Mouse (Mus musculus) limb, embryonic 10.5 days (tissue): Measurements from ENCODE around the gene Klhl29. TPM values are rescaled to one million over a fixed set of nuclear protein-coding genes. Genes with fewer than 3 reads are reported as not detected.

Experiments
- DNase-seq: peaks from one replicate; pipeline ENCODE4 v3.0.0-alpha.2; 2017; ENCODE audit warnings: low spot score
- H3K27ac ChIP-seq: fragments of 300-500 bp; sonication (generic); 2 replicates; pipeline ENCODE4 v1.5.1; 2016; ENCODE audit warnings: mild to moderate bottlenecking
- H3K27me3 ChIP-seq: fragments of 300-500 bp; sonication (generic); 2 replicates; pipeline ENCODE4 v1.6.1; 2016; ENCODE audit warnings: low read depth, mild to moderate bottlenecking; ENCODE audit not compliant: poor library complexity, severe bottlenecking
- H3K36me3 ChIP-seq: fragments of 300-500 bp; sonication (generic); 2 replicates; pipeline ENCODE4 v1.6.1; 2016; ENCODE audit warnings: mild to moderate bottlenecking, moderate library complexity
- H3K4me1 ChIP-seq: fragments of 300-500 bp; sonication (generic); 2 replicates; pipeline ENCODE4 v1.6.1; 2016
- H3K4me3 ChIP-seq: fragments of 300-500 bp; sonication (generic); 2 replicates; pipeline ENCODE4 v1.5.1; 2016; ENCODE audit warnings: mild to moderate bottlenecking, moderate library complexity
- H3K9me3 ChIP-seq: fragments of 300-500 bp; sonication (generic); replicated peaks from 2 replicates; pipeline ENCODE4 v1.6.1; 2016; ENCODE audit warnings: mild to moderate bottlenecking
- WGBS: fragments of 180-500 bp; shearing (Covaris S2); methylation state at CpG from one replicate; pipeline ENCODE4 v1.1.7; 2016; 5-methylcytosine and 5-hydroxymethylcytosine counted together
- polyA plus RNA-seq: library from polyadenylated mRNA; unstranded; fragments of >200 nt; fragmentation: Nextera tagmentation; extraction: Ambion mirVana; gene quantifications from 2 replicates; pipeline ENCODE4 v1.2.1, GENCODE M21; 2016

The Klhl29 gene
- polyA plus RNA-seq, 1 experiment from 2014 or later = 1.4 TPM

- Histone ChIP-seq H3K27ac (no peak overlapping the region), H3K9me3 (no peaks in the 10 kb centered on the region), H3K4me3 (no peak overlapping the region), H3K36me3 (no peaks in the 10 kb centered on the region), H3K4me1 (peaks cover 73% of the 10 kb centered on the region), H3K27me3 (no peaks in the 10 kb centered on the region)
- DNase-seq = no peak
- 88% methylated on average over 8 of the region's 8 CpGs for WGBS
These were observed 132.7 kb downstream of the Klhl29 start for GRCm38 (mm10) chr12:5242551-5243330.

GRCm38 (mm10) chr12:5239451-5240245 is 135.8 kb downstream of the Klhl29 start:
- peak overlapping the region; percentile 70 for H3K27ac ChIP-seq
- no peaks in the 10 kb centered on the region for H3K9me3 ChIP-seq
- WGBS = 41% methylated on average over 17 of the region's 17 CpGs

GRCm38 (mm10) chr12:5237078-5237477 is 138.4 kb downstream of the Klhl29 start:
- Histone ChIP-seq H3K4me3 (no peak overlapping the region), H3K4me1 (peaks cover 40% of the 10 kb centered on the region), H3K9me3 (no peaks in the 10 kb centered on the region), H3K36me3 (no peaks in the 10 kb centered on the region), H3K27ac (no peak overlapping the region), H3K27me3 (no peaks in the 10 kb centered on the region)
- 88% methylated on average over 5 of the region's 5 CpGs for WGBS
- DNase-seq = no peak

More at GRCm38 (mm10) chr12:5239451-5240245, 135.8 kb downstream of the Klhl29 start:
- Histone ChIP-seq H3K36me3 (no peaks in the 10 kb centered on the region), H3K4me1 (peaks cover 51% of the 10 kb centered on the region), H3K27me3 (no peaks in the 10 kb centered on the region), H3K4me3 (no peak overlapping the region)
- DNase-seq = peak; percentile 49

GRCm38 (mm10) chr12:5235596-5235995 is 139.9 kb downstream of the Klhl29 start:
- H3K36me3 ChIP-seq = no peaks in the 10 kb centered on the region
- 90% methylated on average over 12 of the region's 12 CpGs for WGBS
- H3K4me1 ChIP-seq = peaks cover 38% of the 10 kb centered on the region
- no peak for DNase-seq
- no peak overlapping the region for H3K27ac ChIP-seq
- no peaks in the 10 kb centered on the region for H3K9me3 ChIP-seq
- no peak overlapping the region for H3K4me3 ChIP-seq
- H3K27me3 ChIP-seq = no peaks in the 10 kb centered on the region

- H3K27ac ChIP-seq = no peak overlapping the region
- peaks cover 15% of the 10 kb centered on the region for H3K4me1 ChIP-seq
- no peaks in the 10 kb centered on the region for H3K27me3 ChIP-seq
- no peaks in the 10 kb centered on the region for H3K36me3 ChIP-seq
- H3K4me3 ChIP-seq = no peak overlapping the region
- WGBS = 92% methylated on average over 5 of the region's 5 CpGs
- H3K9me3 ChIP-seq = no peaks in the 10 kb centered on the region
- no peak for DNase-seq
These were observed 145.0 kb downstream of the Klhl29 start for GRCm38 (mm10) chr12:5230504-5230903.

- no peaks in the 10 kb centered on the region for H3K27me3 ChIP-seq
- peaks cover 13% of the 10 kb centered on the region for H3K4me1 ChIP-seq
- H3K9me3 ChIP-seq = no peaks in the 10 kb centered on the region
- H3K27ac ChIP-seq = peak overlapping the region; percentile 37; the same call in 1 of the 2 replicates
- WGBS = 65% methylated on average over 14 of the region's 14 CpGs
- DNase-seq = no peak
- no peaks in the 10 kb centered on the region for H3K36me3 ChIP-seq
- no peak overlapping the region for H3K4me3 ChIP-seq
These were observed 148.5 kb downstream of the Klhl29 start for GRCm38 (mm10) chr12:5226676-5227654.

GRCm38 (mm10) chr12:5223595-5223994 is 151.9 kb downstream of the Klhl29 start:
- no peaks in the 10 kb centered on the region for H3K36me3 ChIP-seq
- no peak for DNase-seq
- no peak overlapping the region for H3K27ac ChIP-seq
- H3K27me3 ChIP-seq = no peaks in the 10 kb centered on the region
- H3K9me3 ChIP-seq = no peaks in the 10 kb centered on the region
- H3K4me3 ChIP-seq = no peak overlapping the region
- 66% methylated on average over 1 of the region's 1 CpGs for WGBS
- H3K4me1 ChIP-seq = peaks cover 32% of the 10 kb centered on the region

- H3K36me3 ChIP-seq = no peaks in the 10 kb centered on the region
- no peaks in the 10 kb centered on the region for H3K27me3 ChIP-seq
- no peak overlapping the region for H3K4me3 ChIP-seq
- WGBS = 96% methylated on average over 8 of the region's 8 CpGs
- H3K27ac ChIP-seq = no peak overlapping the region
- DNase-seq = no peak
- H3K9me3 ChIP-seq = no peaks in the 10 kb centered on the region
- H3K4me1 ChIP-seq = peaks cover 32% of the 10 kb centered on the region
These were observed 152.9 kb downstream of the Klhl29 start for GRCm38 (mm10) chr12:5222439-5223202.

GRCm38 (mm10) chr12:5219913-5220575 is 155.4 kb downstream of the Klhl29 start:
- Histone ChIP-seq H3K36me3 (no peaks in the 10 kb centered on the region), H3K4me1 (peaks cover 46% of the 10 kb centered on the region), H3K27me3 (no peaks in the 10 kb centered on the region), H3K4me3 (no peak overlapping the region), H3K9me3 (no peaks in the 10 kb centered on the region), H3K27ac (no peak overlapping the region)
- no peak for DNase-seq
- 83% methylated on average over 14 of the region's 14 CpGs for WGBS

GRCm38 (mm10) chr12:5215836-5216747 is 159.4 kb downstream of the Klhl29 start:
- 77% methylated on average over 15 of the region's 15 CpGs for WGBS
- no peak overlapping the region for H3K27ac ChIP-seq
- H3K4me1 ChIP-seq = peaks cover 61% of the 10 kb centered on the region
- H3K27me3 ChIP-seq = no peaks in the 10 kb centered on the region
- H3K4me3 ChIP-seq = no peak overlapping the region
- no peaks in the 10 kb centered on the region for H3K36me3 ChIP-seq
- no peak for DNase-seq
- H3K9me3 ChIP-seq = no peaks in the 10 kb centered on the region

GRCm38 (mm10) chr12:5214266-5214665 is 161.2 kb downstream of the Klhl29 start:
- Histone ChIP-seq H3K9me3 (no peaks in the 10 kb centered on the region), H3K27ac (peak overlapping the region; percentile 77), H3K27me3 (no peaks in the 10 kb centered on the region), H3K4me3 (no peak overlapping the region), H3K4me1 (peaks cover 59% of the 10 kb centered on the region), H3K36me3 (no peaks in the 10 kb centered on the region)
- no peak for DNase-seq
- WGBS = 82% methylated on average over 9 of the region's 9 CpGs
